Mouse (Mus musculus) brain, embryonic 14.5 days (tissue): ENCODE data around the gene Stoml1.

Source experiments
- CTCF ChIP-seq: fragments of 200-500 bp; IDR thresholded peaks from 2 replicates; pipeline ENCODE4 v1.5.1; 2012; ENCODE audit warnings: inconsistent platforms, mild to moderate bottlenecking, moderate library complexity, borderline replicate concordance; ENCODE audit not compliant: insufficient read depth, insufficient read length; ENCODE audit errors: extremely low read depth
- POLR2A ChIP-seq: fragments of 200-500 bp; IDR thresholded peaks from 2 replicates; pipeline ENCODE4 v1.6.1; 2012; ENCODE audit warnings: mild to moderate bottlenecking, inconsistent platforms, borderline replicate concordance; ENCODE audit not compliant: poor library complexity, insufficient read depth, insufficient read length, severe bottlenecking; ENCODE audit errors: extremely low read depth

DNA sequence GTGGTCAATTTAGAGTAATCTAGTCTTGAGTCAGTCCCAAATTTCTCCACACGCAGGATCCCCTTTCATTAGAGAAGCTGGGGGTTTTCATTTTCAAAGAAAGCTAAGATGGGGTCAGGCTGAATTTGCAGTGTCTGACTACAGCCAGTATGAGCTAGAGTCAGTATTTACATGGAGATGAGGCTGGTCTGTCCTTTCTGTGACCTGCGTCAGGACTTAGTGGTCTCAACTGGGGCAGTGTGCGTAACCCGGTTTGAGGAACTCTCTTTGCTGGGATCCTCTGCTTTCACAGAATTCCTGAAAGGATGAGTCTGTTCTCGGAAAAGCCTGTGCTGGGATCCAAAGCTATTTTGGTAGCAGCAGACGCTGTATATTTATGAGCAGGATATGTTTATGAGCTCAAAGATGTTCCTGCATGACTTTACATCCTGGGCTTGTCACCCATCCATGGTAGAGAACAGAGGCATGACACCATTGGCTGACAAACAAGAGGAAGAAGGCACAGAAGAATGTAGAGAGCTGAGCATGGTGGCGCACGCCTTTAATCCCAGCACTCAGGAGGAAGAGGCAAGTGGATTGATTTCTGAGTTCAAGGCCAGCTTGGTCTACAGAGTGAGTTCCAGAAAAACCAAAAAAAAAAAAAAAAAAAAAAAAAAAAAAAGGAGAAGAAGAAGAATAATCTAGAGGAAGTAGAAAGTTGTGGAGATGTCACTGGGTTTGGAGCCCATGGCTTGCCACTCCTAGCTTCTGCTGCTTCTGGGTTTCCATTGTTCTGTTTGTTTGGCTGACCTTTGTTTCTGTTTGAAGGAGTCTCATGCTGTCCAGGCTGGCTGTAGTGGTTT, 43.3 kb upstream of the Stoml1 start:
- no peak for TF ChIP-seq POLR2A
- TF ChIP-seq CTCF: no peak
